Mouse (Mus musculus): ENCODE data around the gene AI837181. TPM values are rescaled to one million over a fixed set of nuclear protein-coding genes. Genes with fewer than 3 reads are reported as not detected.
"Not testable (repeated sequence)": the region's sequence is repeated elsewhere in the genome, so short reads cannot be mapped to it uniquely, and the experiment has no call there.

Gene AI837181
- polyA plus RNA-seq, 1 experiment from 2014 or later = 41.2 TPM

- no peak for ATAC-seq (replicated peaks; ENCODE audit: low FRiP score, low TSS enrichment, low read depth)
- DNase-seq (ENCODE audit: low spot score) = peak; percentile 80
- Histone ChIP-seq H3K36me3 (ENCODE audit: control insufficient read depth, insufficient read depth, low read length) (no peaks in the 10 kb centered on the region), H3K9ac (ENCODE audit: low read length) (no peak overlapping the region), H3K4me2 (ENCODE audit: low read length) (no peak overlapping the region), H3K9me3 (ENCODE audit: control insufficient read depth, low read length) (no peaks in the 10 kb centered on the region), H3K27ac (ENCODE audit: low read depth) (no peak overlapping the region), H3K4me1 (replicated peaks; ENCODE audit: control insufficient read depth, insufficient read depth, low read length) (peaks cover 14% of the 10 kb centered on the region), H3K27me3 (replicated peaks; ENCODE audit: control insufficient read depth, insufficient read depth, low read length) (no peaks in the 10 kb centered on the region), H3K4me3 (ENCODE audit: low read depth, low read length) (no peak overlapping the region)
- 57% methylated on average over 4 of the region's 4 CpGs for WGBS
Observed at GRCm38 (mm10) chr19:5392892-5393291, 32.1 kb upstream of the AI837181 start.

GRCm38 (mm10) chr19:5394168-5394567 lies 30.8 kb upstream of the AI837181 start:
- H3K4me2 ChIP-seq (ENCODE audit: low read length) = no peak overlapping the region
- no peaks in the 10 kb centered on the region for H3K36me3 ChIP-seq (ENCODE audit: control insufficient read depth, insufficient read depth, low read length)
- H3K4me3 ChIP-seq (ENCODE audit: low read depth, low read length) = no peak overlapping the region
- DNase-seq (ENCODE audit: low spot score) (no peak), ATAC-seq (replicated peaks; ENCODE audit: low FRiP score, low TSS enrichment, low read depth) (no peak)
- H3K27ac ChIP-seq (ENCODE audit: low read depth) = no peak overlapping the region
- H3K9me3 ChIP-seq (ENCODE audit: control insufficient read depth, low read length) = no peaks in the 10 kb centered on the region
- peaks cover 14% of the 10 kb centered on the region for H3K4me1 ChIP-seq (replicated peaks; ENCODE audit: control insufficient read depth, insufficient read depth, low read length)
- no peaks in the 10 kb centered on the region for H3K27me3 ChIP-seq (replicated peaks; ENCODE audit: control insufficient read depth, insufficient read depth, low read length)
- 48% methylated on average over 10 of the region's 10 CpGs for WGBS
- no peak overlapping the region for H3K9ac ChIP-seq (ENCODE audit: low read length)

- ATAC-seq (replicated peaks; ENCODE audit: low FRiP score, low TSS enrichment, low read depth) (no peak), DNase-seq (ENCODE audit: low spot score) (no peak)
- H3K36me3 ChIP-seq (ENCODE audit: control insufficient read depth, insufficient read depth, low read length) = no peaks in the 10 kb centered on the region
- peaks cover 2% of the 10 kb centered on the region for H3K4me1 ChIP-seq (replicated peaks; ENCODE audit: control insufficient read depth, insufficient read depth, low read length)
- no peak overlapping the region for H3K27ac ChIP-seq (ENCODE audit: low read depth)
- no peaks in the 10 kb centered on the region for H3K9me3 ChIP-seq (ENCODE audit: control insufficient read depth, low read length)
- no peak overlapping the region for H3K9ac ChIP-seq (ENCODE audit: low read length)
- no peak overlapping the region for H3K4me3 ChIP-seq (ENCODE audit: low read depth, low read length)
- no peak overlapping the region for H3K4me2 ChIP-seq (ENCODE audit: low read length)
- 68% methylated on average over 4 of the region's 4 CpGs for WGBS
- no peaks in the 10 kb centered on the region for H3K27me3 ChIP-seq (replicated peaks; ENCODE audit: control insufficient read depth, insufficient read depth, low read length)
Observed at GRCm38 (mm10) chr19:5395371-5395770, 29.6 kb upstream of the AI837181 start.

- not testable (repeated sequence) for H3K4me2 ChIP-seq (ENCODE audit: low read length); H3K4me1 ChIP-seq (replicated peaks; ENCODE audit: control insufficient read depth, insufficient read depth, low read length); H3K4me3 ChIP-seq (ENCODE audit: low read depth, low read length); ATAC-seq (replicated peaks; ENCODE audit: low FRiP score, low TSS enrichment, low read depth); H3K9ac ChIP-seq (ENCODE audit: low read length); DNase-seq (ENCODE audit: low spot score); H3K27me3 ChIP-seq (replicated peaks; ENCODE audit: control insufficient read depth, insufficient read depth, low read length); H3K9me3 ChIP-seq (ENCODE audit: control insufficient read depth, low read length); H3K27ac ChIP-seq (ENCODE audit: low read depth); H3K36me3 ChIP-seq (ENCODE audit: control insufficient read depth, insufficient read depth, low read length)
- 72% methylated on average over 4 of the region's 4 CpGs for WGBS
Observed at GRCm38 (mm10) chr19:5401073-5401472, 23.9 kb upstream of the AI837181 start.

- H3K27me3 ChIP-seq (replicated peaks; ENCODE audit: control insufficient read depth, insufficient read depth, low read length) = no peaks in the 10 kb centered on the region
- H3K9me3 ChIP-seq (ENCODE audit: control insufficient read depth, low read length) = no peaks in the 10 kb centered on the region
- no peaks in the 10 kb centered on the region for H3K36me3 ChIP-seq (ENCODE audit: control insufficient read depth, insufficient read depth, low read length)
- ATAC-seq (replicated peaks; ENCODE audit: low FRiP score, low TSS enrichment, low read depth) = no peak
- DNase-seq (ENCODE audit: low spot score) = no peak
- no peak within 1 kb of the TSS for H3K4me3 ChIP-seq (ENCODE audit: low read depth, low read length)
- no peak within 1 kb of the TSS for H3K4me2 ChIP-seq (ENCODE audit: low read length)
- 80% methylated on average over 8 of the region's 8 CpGs for WGBS
- H3K4me1 ChIP-seq (replicated peaks; ENCODE audit: control insufficient read depth, insufficient read depth, low read length) = 0 out of 2 replicates have a peak, but pooled peaks cover under 1% of the 10 kb centered on the region
- no peak within 1 kb of the TSS for H3K9ac ChIP-seq (ENCODE audit: low read length)
- H3K27ac ChIP-seq (ENCODE audit: low read depth) = no peak within 1 kb of the TSS
Observed at GRCm38 (mm10) chr19:5402293-5402692, 22.7 kb upstream of the AI837181 start, which contains the start of gene Tsga10ip. Gene Tsga10ip (minus strand): TSS chr19:5402526.

GRCm38 (mm10) chr19:5405924-5406323 lies 19.0 kb upstream of the AI837181 start:
- DNase-seq (ENCODE audit: low spot score) (peak; percentile 55), ATAC-seq (replicated peaks; ENCODE audit: low FRiP score, low TSS enrichment, low read depth) (no peak)
- peak overlapping the region; percentile 5; the same call in 1 of the 2 replicates for H3K9ac ChIP-seq (ENCODE audit: low read length)
- peak overlapping the region; percentile 51 for H3K4me2 ChIP-seq (ENCODE audit: low read length)
- 24% methylated on average over 7 of the region's 7 CpGs for WGBS
- no peaks in the 10 kb centered on the region for H3K36me3 ChIP-seq (ENCODE audit: control insufficient read depth, insufficient read depth, low read length)
- H3K9me3 ChIP-seq (ENCODE audit: control insufficient read depth, low read length) = no peaks in the 10 kb centered on the region
- H3K27ac ChIP-seq (ENCODE audit: low read depth) = peak overlapping the region; percentile 57; the same call in 1 of the 2 replicates
- H3K4me1 ChIP-seq (replicated peaks; ENCODE audit: control insufficient read depth, insufficient read depth, low read length) = 0 out of 2 replicates have a peak, but pooled peaks cover 9% of the 10 kb centered on the region
- no peaks in the 10 kb centered on the region for H3K27me3 ChIP-seq (replicated peaks; ENCODE audit: control insufficient read depth, insufficient read depth, low read length)
- H3K4me3 ChIP-seq (ENCODE audit: low read depth, low read length) = peak overlapping the region; percentile 32

- ATAC-seq (replicated peaks; ENCODE audit: low FRiP score, low TSS enrichment, low read depth) = peak; percentile 79
- 6% methylated on average over 21 of the region's 25 CpGs for WGBS
- not testable (repeated sequence) for H3K9me3 ChIP-seq (ENCODE audit: control insufficient read depth, low read length); H3K4me1 ChIP-seq (replicated peaks; ENCODE audit: control insufficient read depth, insufficient read depth, low read length); H3K27me3 ChIP-seq (replicated peaks; ENCODE audit: control insufficient read depth, insufficient read depth, low read length); H3K36me3 ChIP-seq (ENCODE audit: control insufficient read depth, insufficient read depth, low read length)
- Histone ChIP-seq H3K4me2 (ENCODE audit: low read length) (peak overlapping the region; percentile 58), H3K4me3 (ENCODE audit: low read depth, low read length) (peak overlapping the region; percentile 60), H3K27ac (ENCODE audit: low read depth) (peak overlapping the region; percentile 86), H3K9ac (ENCODE audit: low read length) (peak overlapping the region; percentile 66)
- DNase-seq (ENCODE audit: low spot score) = peak; percentile 85
Observed at GRCm38 (mm10) chr19:5406531-5407126, 18.3 kb upstream of the AI837181 start.

- 13% methylated on average over 7 of the region's 7 CpGs for WGBS
- DNase-seq (ENCODE audit: low spot score) (peak; percentile 78), ATAC-seq (replicated peaks; ENCODE audit: low FRiP score, low TSS enrichment, low read depth) (peak; percentile 58)
- peak overlapping the region; percentile 58 for H3K4me2 ChIP-seq (ENCODE audit: low read length)
- 0 out of 2 replicates have a peak, but pooled peaks cover 9% of the 10 kb centered on the region for H3K4me1 ChIP-seq (replicated peaks; ENCODE audit: control insufficient read depth, insufficient read depth, low read length)
- no peaks in the 10 kb centered on the region for H3K9me3 ChIP-seq (ENCODE audit: control insufficient read depth, low read length)
- peak overlapping the region; percentile 86 for H3K27ac ChIP-seq (ENCODE audit: low read depth)
- peak overlapping the region; percentile 60 for H3K4me3 ChIP-seq (ENCODE audit: low read depth, low read length)
- no peaks in the 10 kb centered on the region for H3K36me3 ChIP-seq (ENCODE audit: control insufficient read depth, insufficient read depth, low read length)
- peak overlapping the region; percentile 66 for H3K9ac ChIP-seq (ENCODE audit: low read length)
- no peaks in the 10 kb centered on the region for H3K27me3 ChIP-seq (replicated peaks; ENCODE audit: control insufficient read depth, insufficient read depth, low read length)
Observed at GRCm38 (mm10) chr19:5407133-5407532, 17.8 kb upstream of the AI837181 start.

Data from intestine, embryonic 14.5 days (tissue).